Mouse (Mus musculus) heart, adult 2 months (tissue): ENCODE results near the gene Aldh6a1.

Source experiments
- EP300 ChIP-seq: fragments of 200-500 bp; IDR thresholded peaks from 2 replicates; pipeline ENCODE4 v1.6.1; 2011; ENCODE audit warnings: low read depth, low read length, control low read depth; ENCODE audit not compliant: insufficient read depth
- POLR2A ChIP-seq: fragments of 200-500 bp; IDR thresholded peaks from 2 replicates; pipeline ENCODE4 v1.6.1; 2011; ENCODE audit warnings: mild to moderate bottlenecking, low read depth, low read length, control low read depth; ENCODE audit not compliant: insufficient read depth

DNA sequence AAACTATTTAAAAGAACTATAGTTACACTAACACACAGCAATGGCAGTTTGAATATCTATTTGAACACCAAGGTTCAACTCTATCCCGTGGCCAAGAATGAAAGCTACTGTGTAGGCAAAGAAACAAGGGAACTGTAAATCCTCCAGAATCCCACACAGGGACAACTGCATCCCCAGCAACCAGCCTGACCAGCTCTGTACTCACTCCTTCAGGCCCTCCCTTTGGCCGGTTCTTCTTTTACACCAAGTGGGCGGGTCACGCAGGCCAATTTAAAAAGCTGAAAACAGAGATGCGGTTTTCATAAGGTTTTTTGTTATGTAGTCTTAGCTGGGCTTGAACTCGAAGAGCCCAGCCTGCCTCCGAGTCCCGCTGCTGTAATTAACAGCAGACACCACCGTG is 51.7 kb downstream of the Aldh6a1 start:
- no peak for TF ChIP-seq POLR2A
- no peak for TF ChIP-seq EP300
